Mouse (Mus musculus): ENCODE results near the gene Wnt3a.

DNA sequence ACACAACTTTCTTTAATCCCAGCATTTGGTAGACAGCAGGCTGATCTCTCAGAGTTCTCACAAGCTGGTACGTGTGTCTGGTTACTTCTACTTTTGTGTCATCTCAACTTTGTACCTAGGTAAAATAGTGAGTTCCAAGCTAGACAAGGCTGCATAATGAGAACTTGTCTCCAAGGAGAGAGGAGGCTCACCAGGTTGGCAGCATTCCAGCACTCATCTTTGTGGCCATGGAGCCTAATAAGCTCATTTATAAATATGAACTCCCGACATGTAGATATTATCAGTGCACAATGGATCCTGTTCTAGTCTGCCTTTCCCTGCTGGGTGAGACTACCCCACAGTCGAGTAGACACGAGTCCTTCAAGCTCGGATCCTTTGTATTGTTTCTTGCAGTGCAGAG lies 81.0 kb downstream of the Wnt3a start:
- no peak for TF ChIP-seq CTCF (IDR thresholded peaks at IDR 0.05; ENCODE audit: extremely low read depth, insufficient read length, insufficient replicate concordance, low read depth, low read length)
- TF ChIP-seq POLR2A (IDR thresholded peaks at IDR 0.05; ENCODE audit: low read depth, low read length) = no peak

Measured in small intestine, adult 2 months (tissue).